Mouse (Mus musculus): Measurements from ENCODE around the gene Zfp318. TPM values are rescaled to one million over a fixed set of nuclear protein-coding genes. Genes with fewer than 3 reads are reported as not detected.

Zfp318 gene
- 19.5 TPM for polyA plus RNA-seq (2014; fragmentation: Illumina TruSeq; extraction: RNeasy Lipid Tissue Mini Kit (QIAGEN cat#74804); ENCODE audit: low read depth, low replicate concordance)

GRCm38 (mm10) chr17:46383294-46384060, at the start of gene Zfp318:
TSS of gene Zfp318 (plus strand) at chr17:46383731.

GRCm38 (mm10) chr17:46428761-46429414, 45.4 kb downstream of the Zfp318 start, which contains the start of gene Crip3:
TSS of gene Crip3 (plus strand) at chr17:46428926.

GRCm38 (mm10) chr17:46438298-46438873, 54.9 kb downstream of the Zfp318 start, which contains the start of gene Slc22a7:
TSS of gene Slc22a7 (minus strand) at chr17:46438457.

Other genes starting within 250 kb of the Zfp318 start
- not detected for gene Rsph9, start 239.5 kb upstream of the Zfp318 start, polyA plus RNA-seq (2014; fragmentation: Illumina TruSeq; extraction: RNeasy Lipid Tissue Mini Kit (QIAGEN cat#74804); ENCODE audit: low read depth, low replicate concordance)
- 1.6 TPM for gene Mad2l1bp, start 230.2 kb upstream of the Zfp318 start, polyA plus RNA-seq (2014; fragmentation: Illumina TruSeq; extraction: RNeasy Lipid Tissue Mini Kit (QIAGEN cat#74804); ENCODE audit: low read depth, low replicate concordance)
- 8.0 TPM for gene Gtpbp2, start 222.7 kb upstream of the Zfp318 start, polyA plus RNA-seq (2014; fragmentation: Illumina TruSeq; extraction: RNeasy Lipid Tissue Mini Kit (QIAGEN cat#74804); ENCODE audit: low read depth, low replicate concordance)
- gene Polh, start 181.1 kb upstream of the Zfp318 start, polyA plus RNA-seq (2014; fragmentation: Illumina TruSeq; extraction: RNeasy Lipid Tissue Mini Kit (QIAGEN cat#74804); ENCODE audit: low read depth, low replicate concordance), result 3.5 TPM
- gene Xpo5, start 180.9 kb upstream of the Zfp318 start, polyA plus RNA-seq (2014; fragmentation: Illumina TruSeq; extraction: RNeasy Lipid Tissue Mini Kit (QIAGEN cat#74804); ENCODE audit: low read depth, low replicate concordance), result 5.1 TPM
- gene Polr1c, start 135.7 kb upstream of the Zfp318 start, polyA plus RNA-seq (2014; fragmentation: Illumina TruSeq; extraction: RNeasy Lipid Tissue Mini Kit (QIAGEN cat#74804); ENCODE audit: low read depth, low replicate concordance), result 6.4 TPM
- gene Yipf3, start 135.7 kb upstream of the Zfp318 start, polyA plus RNA-seq (2014; fragmentation: Illumina TruSeq; extraction: RNeasy Lipid Tissue Mini Kit (QIAGEN cat#74804); ENCODE audit: low read depth, low replicate concordance), result 3.2 TPM
- gene Lrrc73, start 130.2 kb upstream of the Zfp318 start, polyA plus RNA-seq (2014; fragmentation: Illumina TruSeq; extraction: RNeasy Lipid Tissue Mini Kit (QIAGEN cat#74804); ENCODE audit: low read depth, low replicate concordance), result not detected
- gene Tjap1, start 100.7 kb upstream of the Zfp318 start, polyA plus RNA-seq (2014; fragmentation: Illumina TruSeq; extraction: RNeasy Lipid Tissue Mini Kit (QIAGEN cat#74804); ENCODE audit: low read depth, low replicate concordance), result 0.82 TPM
- not detected for gene Dlk2, start 86.3 kb upstream of the Zfp318 start, polyA plus RNA-seq (2014; fragmentation: Illumina TruSeq; extraction: RNeasy Lipid Tissue Mini Kit (QIAGEN cat#74804); ENCODE audit: low read depth, low replicate concordance)
- gene Abcc10, start 55.4 kb upstream of the Zfp318 start, polyA plus RNA-seq (2014; fragmentation: Illumina TruSeq; extraction: RNeasy Lipid Tissue Mini Kit (QIAGEN cat#74804); ENCODE audit: low read depth, low replicate concordance), result 0.64 TPM
- not detected for gene Crip3, start 45.2 kb downstream of the Zfp318 start, polyA plus RNA-seq (2014; fragmentation: Illumina TruSeq; extraction: RNeasy Lipid Tissue Mini Kit (QIAGEN cat#74804); ENCODE audit: low read depth, low replicate concordance)
- gene Slc22a7, start 54.7 kb downstream of the Zfp318 start, polyA plus RNA-seq (2014; fragmentation: Illumina TruSeq; extraction: RNeasy Lipid Tissue Mini Kit (QIAGEN cat#74804); ENCODE audit: low read depth, low replicate concordance), result 3.3 TPM
- 0.05 TPM for gene Ttbk1, start 103.9 kb downstream of the Zfp318 start, polyA plus RNA-seq (2014; fragmentation: Illumina TruSeq; extraction: RNeasy Lipid Tissue Mini Kit (QIAGEN cat#74804); ENCODE audit: low read depth, low replicate concordance)
- gene Dnph1, start 113.0 kb downstream of the Zfp318 start, polyA plus RNA-seq (2014; fragmentation: Illumina TruSeq; extraction: RNeasy Lipid Tissue Mini Kit (QIAGEN cat#74804); ENCODE audit: low read depth, low replicate concordance), result 3.6 TPM
- 0.87 TPM for gene Cul9, start 162.7 kb downstream of the Zfp318 start, polyA plus RNA-seq (2014; fragmentation: Illumina TruSeq; extraction: RNeasy Lipid Tissue Mini Kit (QIAGEN cat#74804); ENCODE audit: low read depth, low replicate concordance)
- gene Srf, start 172.4 kb downstream of the Zfp318 start, polyA plus RNA-seq (2014; fragmentation: Illumina TruSeq; extraction: RNeasy Lipid Tissue Mini Kit (QIAGEN cat#74804); ENCODE audit: low read depth, low replicate concordance), result 0.29 TPM
- gene Ptk7, start 245.8 kb downstream of the Zfp318 start, polyA plus RNA-seq (2014; fragmentation: Illumina TruSeq; extraction: RNeasy Lipid Tissue Mini Kit (QIAGEN cat#74804); ENCODE audit: low read depth, low replicate concordance), result not detected